Mouse (Mus musculus) 416B (cell line): ENCODE results near the gene Has1.
A peak's percentile ranks its signal among the peaks of the same experiment; 100 is the strongest.

Source experiments
- DNase-seq: peaks from one replicate; pipeline ENCODE4 v3.0.0; 2011; ENCODE audit warnings: low read depth

The Has1 gene

DNA sequence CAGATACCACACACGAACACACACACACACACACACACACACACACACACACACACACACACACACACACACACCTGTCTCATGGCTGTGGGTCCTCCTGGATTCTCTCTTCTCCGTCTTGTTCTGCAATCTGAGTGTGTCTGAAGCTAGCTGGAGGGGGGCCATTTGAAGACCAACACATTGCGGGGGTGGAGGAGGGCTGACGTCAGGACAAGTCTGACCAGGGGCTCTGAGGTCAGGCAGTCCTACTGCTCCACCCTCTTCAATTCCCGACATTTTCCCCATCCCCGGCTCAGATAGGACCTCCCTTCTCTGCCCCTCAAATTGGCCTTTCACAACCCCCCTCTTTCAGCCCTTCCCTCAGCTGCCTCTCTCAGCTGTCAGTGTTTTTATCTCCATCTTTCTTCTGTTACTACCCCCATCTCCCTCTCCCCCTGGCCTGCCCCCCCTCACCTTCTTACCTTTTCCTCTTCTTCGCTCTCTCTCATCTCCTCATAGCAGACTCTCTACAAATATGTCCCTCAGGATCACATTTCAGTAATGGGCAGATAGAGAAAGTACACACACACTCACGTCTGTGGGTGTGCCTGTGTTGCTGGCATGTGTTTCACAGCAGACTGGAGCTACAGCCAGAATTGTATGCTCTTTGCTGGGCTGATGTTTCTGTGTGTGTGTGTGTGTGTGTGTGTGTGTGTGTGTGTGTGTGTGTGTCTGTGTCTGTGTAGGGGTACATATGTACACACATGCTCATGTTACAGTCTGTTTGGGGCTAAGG is at the start of gene Has1:
Gene Has1 (minus strand): TSS at position 142 of the 775 bp plus-strand sequence.
- DNase-seq: no peak

DNA sequence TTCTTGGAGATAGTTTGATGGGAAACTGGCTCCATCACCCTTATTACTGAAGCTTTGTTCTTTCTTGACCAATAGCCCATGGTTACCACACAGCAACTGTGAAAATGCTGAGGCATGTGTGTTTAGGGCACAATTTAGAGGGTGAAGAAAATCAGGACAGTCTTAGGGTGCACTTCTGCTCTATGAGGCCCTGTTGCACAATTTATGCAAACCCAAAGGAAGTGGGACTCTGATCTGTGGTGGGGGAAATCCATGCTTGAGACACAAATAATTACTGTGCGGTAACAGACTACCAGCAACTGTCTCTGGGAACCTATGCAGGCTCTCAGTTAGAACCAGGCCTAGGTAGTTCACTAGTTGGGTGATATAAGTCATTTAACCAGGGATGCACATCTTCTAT is 45.8 kb upstream of the Has1 start:
- peak; percentile 72 for DNase-seq

DNA sequence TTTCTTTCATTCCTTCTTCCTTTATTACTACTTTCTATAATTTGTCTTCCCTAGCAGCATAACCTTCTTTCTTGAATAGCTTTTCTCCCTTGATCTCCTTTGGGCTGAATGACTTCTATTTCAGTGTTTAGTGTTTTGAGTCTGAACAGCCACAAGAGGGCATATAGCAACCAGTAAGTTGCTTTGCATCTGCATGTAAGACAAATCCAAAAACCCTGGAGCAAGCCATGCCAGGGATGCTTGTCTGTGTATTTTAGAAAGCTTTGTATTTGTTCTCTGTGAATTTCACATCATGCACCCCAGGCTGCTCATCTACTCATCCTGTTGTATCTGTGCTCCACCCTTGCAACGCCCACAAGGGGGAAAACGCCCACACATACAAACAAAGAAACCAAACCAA is 44.3 kb upstream of the Has1 start:
- DNase-seq: peak; percentile 62

DNA sequence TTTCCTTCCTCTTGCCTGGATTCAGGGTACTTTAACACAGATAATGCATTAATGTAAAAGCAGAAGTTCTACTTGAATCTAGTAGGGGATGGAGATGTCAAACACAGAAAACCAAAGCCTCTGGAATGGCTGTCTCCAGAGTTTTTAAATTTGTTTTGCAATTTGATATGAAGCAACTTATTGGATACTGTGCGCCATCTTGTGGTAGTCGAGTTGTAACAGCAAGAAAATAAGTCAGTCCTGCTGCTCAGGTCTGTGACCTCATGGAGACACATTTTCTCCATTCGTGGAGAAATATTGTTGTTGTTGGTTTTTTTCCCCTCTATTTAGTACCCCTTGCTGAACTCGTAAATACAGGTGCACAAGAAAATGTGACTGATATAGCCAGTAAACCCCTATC is 41.0 kb upstream of the Has1 start:
- DNase-seq: peak; percentile 85

DNA sequence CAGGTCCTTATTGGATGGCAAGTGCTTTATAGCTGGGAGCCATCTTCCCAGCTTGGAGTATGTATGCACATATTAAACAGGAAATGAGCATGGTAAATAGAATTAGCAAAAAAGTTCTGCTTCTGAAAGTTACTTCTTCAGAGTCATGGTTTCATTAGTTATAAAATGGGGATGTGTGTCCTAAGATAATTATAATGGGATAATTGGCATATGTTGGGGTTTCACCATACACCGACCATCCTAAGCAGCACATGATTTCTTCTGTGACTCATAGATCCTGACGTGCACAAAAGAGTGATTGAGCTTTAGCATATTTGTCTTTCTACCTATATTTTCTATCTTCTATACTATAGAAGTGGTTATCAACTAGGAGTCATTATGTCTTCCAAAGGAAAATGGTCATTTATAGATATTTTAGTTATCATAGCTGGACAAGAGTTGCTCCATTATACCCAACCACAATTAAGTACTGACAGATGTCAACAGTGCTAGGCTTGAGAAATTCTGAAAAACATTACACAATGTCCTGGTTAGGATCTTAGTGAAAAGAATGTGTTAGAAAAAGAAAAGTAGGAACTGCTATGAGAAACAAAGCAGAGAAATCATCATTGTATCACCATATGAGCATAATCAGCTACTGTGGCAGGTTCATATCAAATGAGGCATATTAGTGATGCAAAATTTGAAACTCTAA is 34.9 kb upstream of the Has1 start:
- DNase-seq: peak; percentile 64

DNA sequence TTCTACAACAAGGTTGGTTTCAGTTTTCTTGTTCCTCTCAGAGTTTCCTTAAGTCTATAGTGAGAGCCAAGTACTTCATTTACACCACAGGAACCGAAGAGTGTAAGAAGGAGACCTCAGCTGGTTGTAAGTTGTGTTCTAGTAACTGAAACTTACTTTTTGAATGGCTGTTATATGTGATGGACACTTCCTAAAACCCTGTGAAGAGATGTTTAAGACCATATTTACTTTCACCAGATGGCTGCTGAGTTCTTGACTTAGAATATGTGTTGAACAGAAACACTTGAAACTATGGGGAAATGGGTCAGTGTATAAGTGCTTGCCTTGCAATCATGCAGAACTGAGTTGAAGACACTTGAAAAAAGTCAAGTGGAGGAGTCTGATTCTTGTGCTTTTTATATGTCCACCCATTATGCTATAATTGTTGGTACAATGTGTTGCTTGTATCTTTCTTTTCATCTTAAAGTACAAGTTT is 32.8 kb upstream of the Has1 start, which contains the start of the genes Fpr2 and Fpr3:
Gene Fpr2 (plus strand): TSS at position 51 of the 475 bp plus-strand sequence.
Gene Fpr3 (plus strand): TSS at position 79 of the 475 bp plus-strand sequence.
- no peak for DNase-seq

DNA sequence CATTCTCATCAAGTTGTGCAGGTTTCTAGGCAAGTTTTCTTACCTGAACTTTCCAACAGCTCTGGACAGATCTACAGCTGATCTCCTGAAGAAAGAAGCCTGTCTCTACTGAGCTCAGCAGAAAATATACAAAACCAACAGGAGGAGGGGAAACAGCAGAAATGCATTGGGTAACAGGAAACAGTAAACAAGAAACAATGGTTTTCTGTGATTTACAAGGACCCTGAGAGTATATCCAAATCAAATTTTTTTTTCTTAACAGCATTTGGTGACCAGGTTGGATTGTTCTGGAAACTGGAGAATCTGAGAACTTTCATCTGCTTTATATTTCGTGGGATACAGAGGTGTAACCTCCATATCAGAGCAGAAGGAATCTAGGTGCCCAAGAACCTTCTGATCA is 28.8 kb upstream of the Has1 start, which contains the start of gene Fpr1:
Gene Fpr1 (minus strand): TSS at position 101 of the 400 bp plus-strand sequence.
- DNase-seq: no peak

DNA sequence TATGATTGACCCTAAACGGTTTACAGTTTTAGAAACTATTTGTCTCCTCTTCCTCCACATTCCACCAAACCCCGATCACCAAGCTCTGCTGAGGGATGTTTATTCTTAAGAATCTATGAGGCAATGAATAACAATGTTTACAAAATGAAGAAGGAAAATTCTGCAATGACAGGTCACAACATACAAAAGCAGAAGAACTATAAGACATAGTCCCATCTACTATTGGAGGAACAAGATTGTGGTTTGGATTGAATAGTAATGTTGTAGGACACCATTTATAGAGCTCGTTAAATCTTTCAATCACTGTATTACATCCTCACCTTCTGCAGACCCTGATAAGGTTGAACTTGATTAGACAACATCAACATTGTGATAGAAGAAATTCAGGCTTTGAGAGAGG is 27.7 kb upstream of the Has1 start:
- DNase-seq: no peak

DNA sequence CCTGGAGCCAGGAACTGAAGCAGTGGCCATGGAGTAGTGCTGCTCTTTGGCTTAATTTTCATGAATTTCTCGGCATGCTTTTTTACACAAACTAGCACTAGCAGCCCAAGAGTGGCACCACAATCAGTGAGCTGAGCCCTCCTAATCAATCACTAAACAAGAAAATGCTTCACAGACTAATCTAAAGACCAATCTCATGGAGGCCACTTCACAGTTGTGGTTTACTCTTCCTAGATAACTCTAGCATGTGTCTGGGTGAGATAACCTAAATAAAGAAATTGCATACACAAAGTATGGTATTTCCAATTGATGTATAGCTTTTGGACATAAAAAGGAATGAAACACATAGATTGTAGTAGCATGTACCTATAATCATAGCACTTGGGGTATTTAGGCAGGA is 24.3 kb upstream of the Has1 start:
- peak; percentile 55 for DNase-seq

DNA sequence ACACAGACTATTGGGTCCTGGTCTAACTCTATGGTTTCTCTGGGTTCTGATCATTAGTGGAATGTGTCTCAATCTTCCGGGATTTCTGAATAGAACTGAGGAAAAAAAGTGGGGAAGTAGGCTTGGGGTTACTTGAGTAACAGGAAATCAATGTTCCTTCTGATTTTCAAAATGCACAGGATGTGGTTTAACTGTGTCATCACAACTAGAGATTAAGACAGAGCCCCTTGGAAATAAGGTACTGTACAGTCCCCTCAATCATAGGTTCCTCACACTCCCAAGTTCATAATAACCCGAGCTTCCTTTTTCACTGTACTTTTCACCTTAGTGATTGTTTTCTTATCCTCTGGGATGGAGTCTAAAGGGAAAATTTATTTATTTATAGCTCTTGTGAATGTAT is 16.7 kb upstream of the Has1 start:
- peak; percentile 80 for DNase-seq

DNA sequence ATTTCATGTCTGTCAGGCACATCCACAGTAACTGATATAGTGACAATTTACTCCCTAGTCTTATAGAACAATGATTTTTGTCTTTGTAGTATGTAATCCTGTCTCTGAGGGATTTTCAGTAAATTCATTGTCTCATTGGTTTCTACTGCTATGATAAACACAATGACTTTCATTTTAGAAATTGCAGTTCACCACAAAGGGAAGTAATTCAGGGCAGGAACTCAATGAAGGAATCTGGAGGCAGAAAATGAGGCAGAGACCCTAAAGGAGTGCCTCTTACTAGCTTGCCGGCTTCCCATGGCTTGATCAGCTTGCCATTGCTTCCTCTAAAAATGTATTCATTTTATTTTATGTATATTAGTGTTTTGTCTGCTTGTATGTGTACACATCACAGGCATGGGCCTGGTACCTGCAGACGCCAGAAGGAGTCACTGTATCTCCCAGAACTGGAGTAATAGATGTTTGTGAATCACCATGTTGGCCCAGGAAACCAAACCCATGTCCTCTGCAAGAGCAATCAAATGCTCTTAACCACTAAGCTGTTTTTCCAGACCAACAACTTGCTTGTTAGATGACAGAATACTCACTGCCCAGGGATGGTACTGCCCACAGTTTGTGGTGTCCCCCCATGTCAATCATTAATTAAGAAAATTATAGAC is 16.0 kb upstream of the Has1 start:
- peak; percentile 70 for DNase-seq

DNA sequence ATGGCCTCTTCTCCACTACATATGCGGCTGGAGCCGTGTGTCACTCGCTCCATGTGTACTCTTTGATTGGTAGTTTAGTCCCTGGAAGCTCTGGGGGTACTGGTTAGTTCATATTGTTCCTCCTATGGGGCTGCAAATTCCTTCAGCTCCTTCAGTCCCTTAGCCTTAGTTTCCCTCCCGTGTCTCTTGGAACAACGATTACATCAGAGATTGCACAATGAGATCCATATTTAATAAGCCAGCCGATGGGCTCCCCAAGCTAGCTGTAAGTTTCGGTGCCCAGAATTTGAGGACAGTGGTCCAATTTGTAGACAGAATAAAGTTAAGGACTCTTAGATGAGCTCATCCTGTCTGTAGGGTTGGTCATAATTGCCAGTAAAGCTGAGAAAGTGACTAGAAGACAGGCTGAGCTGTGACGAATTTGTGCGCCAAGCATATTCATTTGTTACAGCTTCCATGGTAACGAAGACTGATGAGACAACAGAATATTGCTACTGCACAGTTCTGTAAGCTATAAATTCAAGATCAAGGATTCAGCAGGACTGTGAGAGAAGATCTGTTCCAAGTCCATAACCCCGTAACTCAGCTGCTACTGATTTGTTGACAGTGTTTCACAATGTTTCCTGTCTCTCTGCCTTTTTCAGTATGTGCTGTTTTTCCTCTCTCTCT is 11.9 kb upstream of the Has1 start:
- DNase-seq: peak; percentile 43

DNA sequence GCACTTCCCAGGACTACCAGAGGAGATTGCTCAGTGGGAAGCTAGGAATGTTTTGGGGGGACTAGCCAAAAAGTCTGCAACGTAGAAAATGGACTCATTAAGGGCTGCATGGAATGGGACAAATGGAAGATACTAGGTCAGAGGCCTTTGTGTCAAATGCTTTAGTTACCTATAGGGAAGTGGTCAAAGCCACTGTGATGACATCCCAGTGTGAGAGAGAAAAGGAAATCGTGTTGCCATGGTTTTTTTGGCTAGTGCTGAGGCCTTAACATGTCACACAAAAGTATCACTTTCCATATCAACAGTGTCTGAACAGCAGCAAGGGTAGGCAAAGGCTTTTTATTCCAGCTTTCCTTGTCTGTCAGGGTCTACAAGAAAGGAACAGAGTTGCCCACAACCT is 10.2 kb upstream of the Has1 start:
- DNase-seq: peak; percentile 73

DNA sequence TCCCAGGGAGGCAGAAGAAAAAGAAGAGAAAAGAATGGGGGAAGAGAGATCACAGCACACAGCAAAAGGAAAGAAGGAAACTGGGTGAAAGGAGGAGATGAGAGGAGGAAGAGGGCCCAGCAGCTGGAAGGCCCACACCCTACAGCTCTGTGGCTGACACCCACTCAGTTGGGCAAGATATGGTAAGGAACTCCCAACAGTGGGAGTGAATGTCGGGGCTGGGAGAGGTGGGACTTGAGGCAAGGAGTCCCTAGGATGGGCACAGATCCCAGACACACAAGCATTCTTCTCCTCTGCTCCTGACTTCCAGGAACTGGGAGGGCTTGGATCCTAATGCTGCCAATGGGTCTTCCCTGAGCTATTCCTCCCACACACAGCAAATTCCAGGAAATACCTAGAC is 7.4 kb upstream of the Has1 start:
- DNase-seq: no peak

DNA sequence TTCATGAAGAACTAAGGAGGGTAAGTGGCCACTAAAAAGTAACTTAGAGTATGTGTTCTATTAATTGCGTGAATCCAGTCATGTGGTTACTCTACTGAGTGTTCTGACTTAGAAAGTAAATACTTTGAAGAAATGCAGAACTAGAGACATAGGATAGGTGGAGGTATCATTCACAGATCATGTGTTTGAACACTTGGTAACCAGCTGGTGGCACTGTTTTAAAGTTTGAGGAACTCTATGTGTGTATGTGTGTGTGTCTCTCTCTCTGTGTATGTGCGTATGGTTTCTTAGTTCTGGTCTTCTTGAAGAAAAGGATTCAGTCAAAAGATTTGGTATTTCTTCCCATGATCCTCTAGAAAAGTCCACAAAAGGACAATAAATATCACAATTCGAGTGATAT is 5.1 kb upstream of the Has1 start:
- DNase-seq: peak; percentile 75

DNA sequence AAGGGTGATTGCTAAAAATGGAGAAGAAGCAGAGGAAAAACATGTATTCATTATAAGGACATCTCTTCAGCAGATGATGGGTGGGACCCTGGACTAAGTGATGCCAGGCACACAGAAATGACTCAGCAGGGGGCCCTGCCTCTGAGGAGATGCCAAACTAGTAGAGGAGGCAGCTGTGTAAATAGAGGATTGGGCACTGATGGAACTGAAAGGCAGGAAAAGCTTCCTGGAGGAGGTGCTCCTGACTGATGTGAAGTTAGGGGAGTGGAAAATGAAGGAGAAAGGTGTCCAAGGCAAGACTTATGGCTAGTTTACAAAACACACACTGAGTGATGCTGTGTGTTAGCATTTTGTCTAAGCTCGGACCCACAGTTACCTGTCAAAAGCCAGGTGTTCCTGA is 2.4 kb upstream of the Has1 start:
- DNase-seq: no peak

DNA sequence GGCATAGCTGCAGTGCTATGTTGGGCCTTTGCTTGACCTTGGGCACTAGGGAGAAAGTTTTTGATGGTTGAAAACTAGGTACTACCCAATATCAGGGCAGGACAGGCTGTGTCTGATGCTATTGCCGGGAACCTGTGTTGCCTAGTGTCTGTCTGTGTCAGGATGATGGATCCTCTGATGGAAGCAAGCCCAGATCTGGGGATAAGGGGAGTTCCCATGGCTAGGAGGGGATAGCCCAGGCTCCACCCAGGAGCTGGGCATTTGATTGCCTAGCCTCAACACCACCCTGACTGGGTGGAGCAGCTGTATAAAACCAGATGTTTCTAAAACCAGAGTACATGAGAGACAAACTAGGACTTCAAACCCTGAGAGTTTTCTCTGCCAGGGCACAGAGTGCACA is 1.6 kb upstream of the Has1 start:
- DNase-seq: no peak

DNA sequence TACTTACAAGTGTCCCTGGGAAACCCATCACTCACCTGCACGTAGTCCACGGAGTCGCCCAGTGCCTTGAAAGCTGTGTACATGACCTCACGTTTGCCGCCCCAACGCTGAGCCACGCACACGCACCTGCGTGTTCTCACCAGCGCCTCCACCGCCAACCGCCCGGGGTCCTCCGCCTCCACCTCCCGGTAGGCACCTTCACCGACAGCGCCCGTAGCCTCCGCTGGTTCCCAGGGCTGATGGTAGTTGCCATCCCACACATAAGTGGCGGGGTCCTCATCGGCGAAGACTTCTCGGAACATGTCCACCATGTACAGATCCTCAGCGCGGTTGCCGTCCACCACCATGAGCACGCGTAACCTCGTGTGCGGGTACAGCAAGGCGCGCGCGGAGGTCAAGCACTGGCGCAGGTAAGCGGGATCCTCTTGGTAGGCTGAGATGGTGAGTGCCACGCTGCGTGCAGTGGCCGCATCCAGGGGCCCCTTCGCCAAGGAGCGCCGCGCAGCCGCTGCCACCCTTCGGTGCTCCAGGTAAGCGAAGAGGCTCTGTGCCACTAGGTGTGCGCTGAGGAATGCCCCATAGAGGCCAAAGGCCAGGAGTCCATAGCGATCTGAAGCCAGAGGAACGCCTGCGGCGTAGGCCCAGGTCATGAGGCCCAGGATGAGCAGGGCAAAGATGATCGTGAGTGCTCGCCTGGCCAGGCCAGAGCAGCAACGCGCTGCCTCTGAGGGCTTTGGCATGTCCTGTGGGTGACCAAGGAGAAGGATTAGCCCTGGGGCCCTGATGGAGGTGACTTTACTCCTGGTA is 4.9 kb downstream of the Has1 start:
- no peak for DNase-seq

DNA sequence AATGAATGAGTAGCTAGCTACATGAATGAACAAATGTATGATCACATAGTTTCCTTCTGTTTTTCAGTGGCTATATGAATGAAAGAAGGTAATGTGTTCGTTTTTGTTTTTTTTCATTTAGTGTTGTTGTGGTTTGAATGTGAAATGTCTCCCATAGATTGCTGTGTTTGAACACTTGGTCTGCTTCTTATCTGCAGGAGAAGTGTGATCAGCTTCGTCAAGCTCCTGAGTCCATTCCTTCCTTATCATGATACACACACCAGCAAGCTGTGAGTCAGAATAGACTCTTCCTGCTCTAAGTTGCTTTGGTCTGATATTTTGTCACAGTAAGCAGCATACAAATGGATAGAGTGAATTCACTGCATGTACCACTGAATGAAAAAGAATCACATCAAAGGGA is 6.0 kb downstream of the Has1 start:
- peak; percentile 94 for DNase-seq

DNA sequence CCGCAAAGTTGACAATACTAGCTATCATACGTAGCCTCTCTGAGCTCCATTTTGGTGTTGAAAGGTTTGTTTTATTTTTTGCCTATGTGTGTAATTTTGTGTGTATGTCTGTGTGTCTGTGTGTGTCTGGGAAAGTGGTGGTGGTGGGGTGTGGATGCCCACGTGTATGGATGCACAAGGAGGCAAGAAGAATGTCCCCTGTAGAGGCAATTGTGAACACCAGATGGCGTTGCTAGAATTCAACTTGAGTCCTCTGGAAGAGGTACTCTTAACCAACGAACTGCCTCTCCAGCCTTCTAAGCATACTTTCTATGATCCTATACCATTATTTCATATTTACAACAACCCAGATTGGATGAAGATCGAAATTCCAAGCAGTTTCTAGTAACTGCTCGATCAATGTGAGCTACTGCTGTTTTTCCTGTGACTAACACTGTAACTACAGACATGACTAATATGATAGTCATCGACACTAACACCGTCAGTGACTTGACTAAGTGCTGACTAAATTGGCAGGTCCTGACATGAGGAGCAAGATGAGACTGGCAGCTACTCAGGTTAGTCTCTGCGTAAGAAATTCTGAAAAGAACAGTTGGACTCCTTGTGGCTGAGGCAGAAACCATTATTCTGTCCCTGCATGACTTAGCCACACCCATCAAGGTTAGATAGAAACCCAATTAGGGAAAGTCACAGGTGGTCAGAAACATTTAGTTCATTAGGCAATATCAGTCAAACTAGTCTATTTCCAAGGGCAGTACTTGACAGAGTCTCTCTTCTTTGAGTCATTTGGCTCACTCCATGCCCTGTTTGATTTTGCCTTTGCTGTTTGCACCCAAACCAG is 9.6 kb downstream of the Has1 start:
- peak; percentile 82 for DNase-seq
